Mouse (Mus musculus): ENCODE data around the gene Gpr84.

Gpr84 gene

DNA sequence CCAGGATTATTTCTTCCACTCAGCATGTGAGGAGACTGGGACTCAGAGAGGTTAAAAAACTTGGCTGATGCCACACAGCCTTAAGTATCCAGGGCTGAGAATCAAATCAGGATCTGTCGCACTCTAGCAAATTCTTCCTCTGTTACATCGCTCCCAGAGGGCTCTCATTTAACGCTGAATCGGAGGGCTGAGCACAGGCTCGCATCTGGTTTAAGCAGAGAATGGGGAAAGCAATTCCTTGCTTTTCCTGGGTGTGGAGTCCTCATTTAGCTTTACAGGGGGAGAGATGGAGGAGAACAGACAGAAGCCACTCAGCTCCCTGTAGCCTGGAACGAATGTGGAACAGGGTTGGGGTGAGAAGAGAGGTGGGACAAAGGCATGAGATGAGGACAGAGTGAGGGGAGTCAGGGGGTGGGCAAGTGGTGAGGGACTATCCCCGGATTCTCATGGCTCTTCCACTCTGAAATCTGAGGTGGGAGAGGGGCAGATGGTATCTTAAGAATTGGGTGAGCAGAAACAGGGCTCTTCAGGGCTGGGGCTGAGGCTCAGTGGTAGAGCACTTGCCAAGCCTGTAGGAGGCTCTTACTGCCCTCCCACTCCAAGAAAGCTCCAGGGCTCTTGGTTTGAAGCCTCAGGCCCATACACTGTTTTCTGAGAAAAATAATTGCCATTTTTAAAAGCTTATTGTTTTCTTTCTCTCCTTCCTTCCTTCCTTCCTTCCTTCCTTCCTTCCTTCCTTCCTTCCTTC, 25.2 kb upstream of the Gpr84 start:
- no peak for DNase-seq (ENCODE audit: low spot score in 2 of 2)

DNA sequence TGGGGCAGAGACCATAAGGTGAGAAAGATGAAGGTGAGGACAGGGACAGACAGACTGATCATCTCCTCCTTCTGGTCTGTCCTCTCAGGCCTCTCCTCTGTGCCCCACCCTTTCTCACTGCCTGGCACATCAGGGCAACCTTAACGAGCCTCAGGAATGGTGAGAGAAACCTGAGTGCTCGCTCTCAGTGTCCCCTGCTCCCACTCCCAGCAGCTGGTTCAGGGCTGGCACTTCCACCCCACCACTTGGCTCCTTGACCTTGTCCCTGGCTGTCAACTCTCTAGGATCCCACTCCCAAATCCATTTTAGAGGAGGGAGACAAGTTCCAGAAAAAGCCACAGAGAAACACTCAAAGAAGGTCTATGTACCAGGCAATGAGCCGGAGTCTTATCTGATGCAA, 24.6 kb upstream of the Gpr84 start:
- no peak for DNase-seq (ENCODE audit: low spot score in 2 of 2)

- no peak for DNase-seq (ENCODE audit: low spot score in 2 of 2)
Measured at GRCm38 (mm10) chr15:103334194-103334593, 23.8 kb upstream of the Gpr84 start.

DNA sequence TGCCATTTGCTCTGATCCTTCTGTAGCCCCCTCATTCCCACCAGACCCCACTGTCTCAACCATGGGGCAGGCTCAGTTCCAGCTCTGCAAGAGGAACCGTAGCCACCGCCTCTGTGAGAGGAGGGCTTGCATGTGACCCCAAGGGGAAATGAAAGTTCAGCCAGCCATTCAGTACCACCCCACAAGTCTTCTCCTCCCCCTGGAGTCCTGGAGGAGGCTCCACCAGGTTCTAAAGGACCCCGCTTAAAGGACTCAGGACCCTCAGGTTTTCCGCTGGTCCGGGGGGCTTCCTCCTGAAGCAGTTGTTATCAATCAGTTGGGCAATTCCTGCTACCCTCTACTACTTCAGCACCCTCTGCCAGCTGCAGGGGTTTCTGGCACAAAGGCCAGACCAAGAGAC, 23.3 kb upstream of the Gpr84 start:
- peak in 1 of 2 experiments; percentile 34 for DNase-seq (ENCODE audit: low spot score in 2 of 2)

GRCm38 (mm10) chr15:103333081-103333615, 22.7 kb upstream of the Gpr84 start:
- no peak for DNase-seq (ENCODE audit: low spot score in 2 of 2)

DNA sequence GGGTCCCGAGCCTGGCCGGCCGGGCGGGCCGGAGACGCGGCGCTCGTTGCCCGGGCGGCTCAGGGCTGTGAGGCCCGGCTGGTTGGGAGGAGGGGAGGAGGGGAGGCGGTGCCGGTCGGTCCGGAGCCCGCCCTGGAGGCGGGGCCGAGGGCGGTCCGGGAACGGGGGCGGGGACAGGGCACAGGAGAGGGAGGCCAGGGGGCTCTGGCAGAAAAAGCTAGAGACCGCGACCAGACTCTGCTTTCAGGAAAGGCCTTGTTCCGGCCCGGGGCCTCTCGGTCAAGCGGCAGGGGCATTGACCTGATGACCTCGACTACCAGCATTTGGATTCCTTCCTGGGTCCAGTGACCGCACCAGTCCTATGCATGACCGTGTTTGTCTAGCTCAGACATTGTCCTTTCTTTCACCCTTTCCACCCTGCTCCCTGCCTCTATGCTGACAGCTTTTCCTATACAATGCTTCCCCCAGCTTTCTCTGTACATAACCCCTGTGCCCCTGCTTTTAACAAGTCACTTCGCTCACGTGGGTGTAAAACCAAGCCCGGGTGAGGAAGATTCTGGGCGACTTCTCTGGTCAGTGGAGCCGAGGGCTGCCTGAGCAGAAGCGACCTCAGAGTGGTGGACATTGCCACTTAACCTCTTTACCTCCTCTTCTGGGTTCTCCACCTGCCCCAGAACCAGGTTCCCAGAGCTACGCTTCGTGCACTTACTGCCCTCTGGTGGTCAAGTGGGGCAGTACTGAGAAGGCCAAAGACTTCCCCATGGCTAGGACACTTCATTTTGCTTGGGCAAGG, 13.2 kb upstream of the Gpr84 start:
- peak; percentile 75 to 86 for DNase-seq (ENCODE audit: low spot score in 2 of 2)

DNA sequence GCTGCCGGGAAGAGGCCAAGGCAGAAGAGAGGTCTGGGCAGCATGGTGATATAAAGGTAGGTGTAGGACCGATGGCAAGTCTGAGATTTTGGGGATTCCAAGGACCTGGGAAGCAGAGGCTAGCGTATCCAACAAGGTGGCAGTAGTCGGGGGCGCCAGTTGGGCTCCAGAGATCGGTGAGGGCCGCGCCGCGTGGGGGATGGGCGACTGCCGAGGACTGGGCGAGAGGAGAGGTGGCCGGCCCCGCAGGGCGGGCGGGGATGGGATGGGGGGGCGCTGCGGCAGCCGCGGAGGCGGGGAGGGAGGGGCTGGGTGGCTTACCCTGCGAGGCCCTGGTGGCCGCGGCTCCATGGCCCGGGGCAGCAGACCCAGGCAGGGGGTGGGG, 12.7 kb upstream of the Gpr84 start:
- DNase-seq (ENCODE audit: low spot score in 2 of 2): peak in 1 of 2 experiments; percentile 61

DNA sequence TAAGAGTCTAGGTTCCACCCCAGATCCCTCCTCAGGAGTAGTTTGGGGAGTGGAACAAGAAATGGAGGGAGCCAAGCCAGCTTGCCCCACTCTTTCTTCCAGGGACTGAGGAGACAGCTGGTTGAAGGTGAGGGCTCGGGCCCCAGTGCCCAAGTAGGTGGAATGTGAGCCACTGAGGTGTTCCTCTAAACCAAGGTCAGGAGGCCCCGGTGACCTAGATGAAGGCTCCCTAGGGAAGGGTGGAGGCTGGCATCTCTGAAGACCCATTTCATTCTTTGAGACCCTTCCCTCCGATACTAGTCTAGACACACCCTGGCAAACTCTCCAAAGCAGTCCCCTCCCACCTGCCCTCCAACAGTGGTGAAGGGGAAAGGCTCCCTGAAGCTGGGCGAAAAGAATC, 12.0 kb upstream of the Gpr84 start:
- no peak for DNase-seq (ENCODE audit: low spot score in 2 of 2)

- DNase-seq (ENCODE audit: low spot score in 2 of 2): no peak
Measured at GRCm38 (mm10) chr15:103321076-103321475, 10.7 kb upstream of the Gpr84 start.

DNA sequence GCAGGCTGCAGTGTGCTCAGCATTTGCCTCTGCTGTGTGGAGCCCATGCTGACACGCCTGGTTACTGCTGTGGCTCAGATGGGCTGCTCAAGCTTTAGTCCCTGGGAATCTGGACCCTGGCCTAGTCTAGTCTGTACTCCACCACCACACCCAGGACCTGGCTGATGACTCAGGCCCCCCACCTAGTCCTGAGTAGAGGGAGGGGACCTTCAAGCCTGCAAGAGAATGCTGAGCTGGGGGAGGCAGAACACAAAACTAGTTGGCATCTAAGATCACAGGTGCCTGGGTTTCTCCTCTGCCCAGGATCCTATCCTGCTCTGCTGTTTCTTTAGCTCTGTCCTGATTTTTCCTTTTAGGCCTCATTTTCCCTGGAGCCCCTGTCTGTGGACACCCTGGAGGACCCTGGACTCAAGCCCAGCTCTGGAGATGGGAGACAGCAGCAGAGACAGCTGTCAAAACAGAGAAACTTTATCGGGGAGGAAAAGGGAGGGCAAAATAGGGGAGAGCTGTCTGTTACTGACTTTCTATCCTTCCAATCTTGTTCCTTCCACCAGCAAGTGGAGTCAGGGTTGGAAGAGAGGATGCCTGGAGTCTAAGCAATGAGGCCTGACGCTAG, 7.9 kb upstream of the Gpr84 start:
- DNase-seq (ENCODE audit: low spot score in 2 of 2): no peak

DNA sequence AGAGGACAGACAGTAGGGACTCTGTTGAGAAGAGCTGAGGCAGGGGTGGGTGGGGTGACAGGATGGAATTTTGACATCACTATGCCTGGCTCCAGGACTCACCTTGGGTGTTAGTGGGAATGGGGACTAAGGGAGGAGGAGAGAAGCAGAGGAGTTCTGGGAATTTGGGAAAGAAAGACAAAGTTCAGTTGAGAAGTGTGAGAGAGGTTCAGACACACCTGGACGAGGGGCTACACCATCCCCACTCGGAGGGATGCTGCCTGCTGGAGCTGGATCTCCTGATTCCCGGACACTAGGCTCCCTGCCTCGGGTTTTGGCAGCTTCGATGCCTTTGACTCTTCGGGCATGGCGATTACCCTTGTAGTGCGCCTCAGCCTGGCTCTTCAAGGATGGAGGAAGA, 7.3 kb upstream of the Gpr84 start:
- DNase-seq (ENCODE audit: low spot score in 2 of 2): no peak

DNA sequence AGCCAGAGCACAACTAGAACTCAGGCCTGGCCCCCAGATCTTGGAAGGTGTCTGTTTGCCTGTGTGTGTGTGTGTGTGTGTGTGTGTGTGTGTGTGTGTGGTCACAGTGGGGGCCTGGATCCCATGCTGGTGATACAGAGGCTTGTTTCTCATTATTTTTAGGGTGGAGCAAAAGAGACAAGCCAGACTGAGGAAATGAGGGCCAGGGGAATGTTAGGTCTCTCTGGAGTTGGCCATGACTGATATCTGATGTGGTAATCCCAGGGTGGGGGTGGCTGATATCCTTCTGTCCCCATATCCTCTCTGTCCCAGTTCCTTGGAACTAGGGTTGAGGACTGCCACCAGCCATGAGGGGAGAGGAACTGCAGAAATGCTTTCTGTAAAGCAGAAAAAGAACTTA, 6.7 kb upstream of the Gpr84 start:
- DNase-seq (ENCODE audit: low spot score in 2 of 2): no peak

GRCm38 (mm10) chr15:103315979-103316776, 5.8 kb upstream of the Gpr84 start:
- no peak for DNase-seq (ENCODE audit: low spot score in 2 of 2)

- DNase-seq (ENCODE audit: low spot score in 2 of 2): peak in 1 of 2 experiments; percentile 61
Measured at GRCm38 (mm10) chr15:103315011-103315502, 4.6 kb upstream of the Gpr84 start.

DNA sequence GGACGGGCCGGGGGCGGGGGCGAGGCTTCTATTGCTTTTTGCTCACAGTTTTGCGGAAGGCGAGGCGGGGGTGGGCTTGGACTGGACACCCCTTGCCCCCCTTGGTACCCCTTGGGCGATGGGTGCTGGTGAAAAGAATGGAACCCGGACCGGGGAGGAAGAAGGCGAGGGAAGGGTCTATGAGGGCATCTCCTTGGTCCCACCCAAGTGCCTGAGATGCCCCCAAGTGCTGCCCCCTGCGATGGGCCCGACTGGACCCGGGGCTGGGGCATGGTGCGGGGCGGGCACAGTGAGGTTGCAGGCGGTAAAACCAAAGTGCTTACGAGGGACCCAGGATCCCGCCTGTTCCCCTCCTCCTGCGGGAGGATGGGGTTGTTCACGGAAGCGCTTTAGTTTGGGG, 3.8 kb upstream of the Gpr84 start:
- DNase-seq (ENCODE audit: low spot score in 2 of 2): no peak

DNA sequence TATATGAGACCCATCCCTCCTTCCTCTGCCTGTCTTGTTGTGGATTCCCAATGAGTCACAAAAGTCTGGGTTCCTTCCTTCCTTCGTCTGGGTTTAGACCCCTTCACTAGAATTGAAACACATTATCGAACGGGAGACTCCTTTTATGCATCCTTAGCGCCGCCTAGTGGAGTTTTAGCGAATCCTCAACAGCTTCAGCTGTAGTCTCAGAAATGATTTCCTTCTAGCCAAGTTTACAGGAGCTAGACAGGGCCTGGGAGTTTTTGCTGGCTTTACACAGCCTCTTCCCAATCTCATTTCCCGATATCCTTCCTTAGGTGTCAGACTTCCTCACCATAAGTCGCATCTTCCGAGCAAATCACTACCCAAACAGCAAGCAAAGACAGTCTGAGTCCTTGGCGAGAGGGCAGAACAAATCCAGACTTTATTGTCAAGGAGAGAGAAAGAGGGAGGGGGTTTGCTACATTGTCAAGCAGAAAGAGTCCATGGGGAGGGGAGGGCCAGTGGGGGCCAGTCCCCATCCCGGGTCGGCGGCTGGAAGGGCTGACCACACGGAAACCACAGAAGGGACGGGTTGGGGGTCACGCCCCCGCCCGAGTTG, 3.2 kb upstream of the Gpr84 start:
- DNase-seq (ENCODE audit: low spot score in 2 of 2): no peak

- no peak for DNase-seq (ENCODE audit: low spot score in 2 of 2)
Measured at GRCm38 (mm10) chr15:103308876-103309580, 1.4 kb downstream of the Gpr84 start.

DNA sequence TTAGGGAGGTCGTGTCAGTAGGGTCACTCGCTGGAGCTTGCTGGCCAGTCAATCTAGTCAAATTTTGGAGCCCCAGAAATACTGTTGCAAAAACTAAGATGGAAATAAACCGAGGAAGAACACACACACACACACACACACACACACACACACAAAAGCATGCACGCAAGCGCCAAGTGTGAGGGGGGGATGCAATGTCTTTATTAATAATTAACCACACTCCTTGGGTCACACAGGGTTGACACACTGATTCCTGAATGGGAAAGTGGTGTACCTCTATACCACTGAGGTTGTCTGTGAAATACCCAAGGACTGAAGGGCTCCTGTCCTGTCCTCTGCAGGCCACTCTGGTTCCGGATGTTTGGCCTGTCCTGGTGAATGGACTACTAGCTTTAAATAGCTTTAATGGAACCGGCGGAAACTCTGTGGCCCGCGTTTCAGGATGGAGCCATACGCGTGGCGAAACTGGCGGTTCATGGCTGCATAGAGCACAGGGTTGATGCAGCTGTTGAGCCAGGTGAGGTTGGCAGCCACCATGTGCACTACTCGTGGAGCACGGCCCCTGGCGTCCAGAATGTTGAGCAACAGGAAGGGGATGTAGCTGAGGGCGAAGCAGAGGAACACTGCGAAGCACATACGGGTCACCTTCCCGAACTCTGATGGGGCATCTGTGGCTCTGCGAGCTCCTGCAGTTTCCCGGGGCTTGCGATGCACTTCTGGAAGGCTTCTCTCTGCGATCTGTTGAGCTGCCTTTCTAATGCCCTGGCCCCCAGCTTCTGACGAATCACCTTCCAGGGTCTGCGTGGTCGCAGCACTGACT, 2.1 kb downstream of the Gpr84 start:
- DNase-seq (ENCODE audit: low spot score in 2 of 2): no peak

DNA sequence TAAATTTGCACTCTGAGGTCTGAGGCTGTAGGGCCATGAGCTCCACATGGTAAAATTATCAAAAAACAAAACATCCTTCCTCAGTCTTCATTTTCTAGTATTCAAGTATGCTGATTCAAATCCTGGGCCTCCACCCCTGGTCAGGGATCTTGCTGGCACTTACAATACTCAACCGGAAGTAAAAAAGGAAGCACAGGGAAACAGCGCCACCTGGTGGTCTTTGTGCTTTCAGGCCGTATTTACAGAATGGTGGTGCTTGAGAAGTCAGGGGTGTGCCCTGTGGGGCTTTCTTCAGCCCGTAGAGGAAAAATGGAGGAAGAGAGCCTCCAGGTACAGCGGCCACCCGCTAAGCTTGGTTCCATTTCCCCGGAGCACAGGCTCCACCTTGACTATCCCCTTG, 3.3 kb downstream of the Gpr84 start:
- DNase-seq (ENCODE audit: low spot score in 2 of 2): peak; percentile 80 to 91
